Mouse (Mus musculus) heart, embryonic 16.5 days (tissue): ENCODE measurements around the gene Spsb1. TPM values are rescaled to one million over a fixed set of nuclear protein-coding genes. Genes with fewer than 3 reads are reported as not detected.

Experiments
- ATAC-seq: fragments of 200-750 bp; cut with Nextera tagmentation; replicated peaks from 2 replicates; pipeline ENCODE4 v1.8.0; 2017; ENCODE audit warnings: moderate number of reproducible peaks; ENCODE audit not compliant: insufficient read depth, low FRiP score; ENCODE audit errors: extremely low read depth
- H3K27ac ChIP-seq: fragments of 300-500 bp; sonication (generic); 2 replicates; pipeline ENCODE4 v1.5.1; 2014; ENCODE audit warnings: mild to moderate bottlenecking, low read length, control low read depth, moderate library complexity
- H3K27me3 ChIP-seq: fragments of 300-500 bp; sonication (generic); 2 replicates; pipeline ENCODE4 v1.6.1; 2014; ENCODE audit warnings: low read length, mixed read lengths; ENCODE audit not compliant: control insufficient read depth, insufficient read depth
- H3K36me3 ChIP-seq: fragments of 300-500 bp; sonication (generic); 2 replicates; pipeline ENCODE4 v1.6.1; 2014; ENCODE audit not compliant: control insufficient read depth, insufficient read depth
- H3K4me1 ChIP-seq: fragments of 300-500 bp; sonication (generic); 2 replicates; pipeline ENCODE4 v1.6.1; 2014; ENCODE audit warnings: low read length, mixed read lengths; ENCODE audit not compliant: control insufficient read depth, insufficient read depth
- H3K4me2 ChIP-seq: fragments of 300-500 bp; sonication (generic); 2 replicates; pipeline ENCODE4 v1.6.1; 2014; ENCODE audit warnings: low read depth, mild to moderate bottlenecking, control low read depth, low read length
- H3K4me3 ChIP-seq: fragments of 300-500 bp; sonication (generic); 2 replicates; pipeline ENCODE4 v1.5.1; 2014; ENCODE audit warnings: mild to moderate bottlenecking, control low read depth, low read length
- H3K9ac ChIP-seq: fragments of 300-500 bp; sonication (generic); 2 replicates; pipeline ENCODE4 v1.6.1; 2014; ENCODE audit warnings: low read length, control low read depth
- H3K9me3 ChIP-seq: fragments of 300-500 bp; sonication (generic); replicated peaks from 2 replicates; pipeline ENCODE4 v1.6.1; 2016; ENCODE audit warnings: low read length; ENCODE audit not compliant: control insufficient read depth
- WGBS: fragments of 180-500 bp; shearing (Covaris S2); extraction: QIAGEN DNeasy Blood & Tissue Kit; methylation state at CpG from one replicate; pipeline ENCODE4 v1.1.7; 2014; 5-methylcytosine and 5-hydroxymethylcytosine counted together
- polyA plus RNA-seq: library from polyadenylated mRNA; unstranded; fragments of >200 nt; fragmentation: Nextera tagmentation; extraction: Ambion mirVana; gene quantifications from 2 replicates; pipeline ENCODE4 v1.2.1, GENCODE M21; 2015

Gene Spsb1
- polyA plus RNA-seq, 1 experiment from 2014 or later: 12.4 TPM

DNA sequence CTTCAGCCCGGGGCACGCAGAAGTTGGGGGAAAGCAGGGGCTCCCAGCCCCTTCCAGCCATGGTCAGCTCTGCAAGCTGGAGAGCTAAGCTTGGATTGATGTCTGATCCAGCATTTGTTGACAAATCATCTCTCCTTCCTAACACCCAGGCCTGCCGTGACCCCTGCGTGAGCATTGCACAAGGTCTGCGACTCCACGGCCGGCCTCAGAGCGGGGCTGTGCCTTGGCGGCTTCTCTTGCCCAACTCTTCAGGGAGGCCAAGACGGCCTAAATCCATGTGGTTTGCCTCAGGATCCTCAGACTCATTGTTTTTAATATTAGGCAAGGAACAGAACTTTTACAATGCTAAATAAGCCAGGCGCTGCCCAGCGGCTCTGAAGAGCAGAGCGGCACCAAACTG lies 3.6 kb downstream of the Spsb1 start:
- peaks cover 2% of the 10 kb centered on the region for H3K27me3 ChIP-seq
- H3K27ac ChIP-seq: no peak overlapping the region
- WGBS: 85% methylated on average over 13 of the region's 13 CpGs
- no peak for ATAC-seq
- no peak overlapping the region for H3K4me2 ChIP-seq
- peaks cover 46% of the 10 kb centered on the region for H3K4me1 ChIP-seq
- no peak overlapping the region for H3K4me3 ChIP-seq
- no peaks in the 10 kb centered on the region for H3K36me3 ChIP-seq
- no peaks in the 10 kb centered on the region for H3K9me3 ChIP-seq
- no peak overlapping the region for H3K9ac ChIP-seq

DNA sequence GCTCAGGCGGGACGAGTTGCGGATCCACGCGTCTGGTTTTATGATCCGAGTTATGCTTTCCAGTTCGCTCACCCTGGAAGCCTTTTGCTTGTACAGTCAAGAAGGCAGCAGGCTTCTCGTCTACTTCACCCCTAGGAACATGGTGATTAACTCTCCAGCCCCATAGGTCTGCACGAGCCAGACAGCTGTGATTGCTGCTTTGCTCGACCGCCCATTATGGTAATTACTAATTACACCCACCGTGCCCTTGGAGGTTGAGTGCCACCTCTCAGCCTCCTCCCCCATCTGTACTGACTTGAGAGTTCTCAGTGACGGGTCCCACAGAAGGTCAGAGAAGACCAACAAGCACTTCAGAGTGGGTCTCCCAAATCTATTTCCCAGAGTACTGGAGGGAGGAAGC lies 5.2 kb downstream of the Spsb1 start:
- Histone ChIP-seq H3K9ac (no peak overlapping the region), H3K4me2 (no peak overlapping the region), H3K4me1 (peaks cover 37% of the 10 kb centered on the region), H3K9me3 (no peaks in the 10 kb centered on the region), H3K4me3 (no peak overlapping the region), H3K27me3 (no peaks in the 10 kb centered on the region), H3K27ac (no peak overlapping the region), H3K36me3 (no peaks in the 10 kb centered on the region)
- 86% methylated on average over 13 of the region's 13 CpGs for WGBS
- no peak for ATAC-seq

DNA sequence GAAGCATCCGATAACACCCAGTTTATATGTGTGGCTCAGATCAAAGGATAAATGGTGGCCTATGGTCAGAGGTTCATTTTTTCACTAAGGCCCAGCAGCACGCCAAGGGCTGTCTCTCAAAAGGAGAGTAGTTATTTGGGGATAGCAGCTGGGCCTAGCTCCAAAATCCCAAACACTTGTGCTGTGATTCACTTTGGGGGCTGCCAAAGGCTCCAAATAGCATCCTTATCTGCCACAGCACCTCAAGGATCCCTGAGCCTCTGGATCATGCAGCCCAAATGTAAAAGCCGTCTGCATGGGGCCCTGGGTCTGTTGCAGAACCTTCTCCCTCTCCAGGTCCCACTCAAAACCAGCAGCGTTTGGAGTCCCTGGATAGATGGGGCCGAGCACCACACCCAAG lies 6.7 kb downstream of the Spsb1 start:
- WGBS: 42% methylated on average over 5 of the region's 5 CpGs

DNA sequence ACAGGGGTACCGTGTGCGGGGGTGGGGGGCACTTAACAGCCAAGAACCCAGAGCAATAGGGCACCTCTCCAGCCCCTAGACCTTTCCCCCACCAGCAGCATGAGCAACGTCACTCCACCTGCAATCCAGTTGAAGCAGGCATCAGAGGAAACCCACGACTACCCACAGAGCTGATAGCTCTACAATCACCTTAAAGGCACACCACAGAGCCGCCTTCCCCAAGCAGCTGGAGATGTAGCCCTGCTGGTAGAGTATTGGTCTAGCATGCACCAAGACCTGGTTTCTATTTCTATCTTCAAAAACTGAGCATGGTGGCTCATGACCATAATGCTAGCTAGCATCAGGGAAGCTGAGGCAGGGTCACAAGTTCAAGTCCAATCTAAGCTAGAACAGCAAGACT lies 7.4 kb downstream of the Spsb1 start:
- H3K27ac ChIP-seq: peak overlapping the region; percentile 85
- H3K9me3 ChIP-seq: no peaks in the 10 kb centered on the region
- H3K27me3 ChIP-seq: no peaks in the 10 kb centered on the region
- ATAC-seq: no peak
- 69% methylated on average over 5 of the region's 5 CpGs for WGBS
- no peak overlapping the region for H3K4me2 ChIP-seq
- H3K9ac ChIP-seq: no peak overlapping the region
- H3K4me1 ChIP-seq: peaks cover 45% of the 10 kb centered on the region
- H3K36me3 ChIP-seq: no peaks in the 10 kb centered on the region
- H3K4me3 ChIP-seq: no peak overlapping the region

More for the DNA sequence above, 6.7 kb downstream of the Spsb1 start:
- Histone ChIP-seq H3K9ac (0 out of 2 replicates have a peak overlapping the region, but pooled peaks have one; percentile 5), H3K36me3 (no peaks in the 10 kb centered on the region), H3K9me3 (no peaks in the 10 kb centered on the region), H3K4me2 (peak overlapping the region; percentile 48), H3K27me3 (no peaks in the 10 kb centered on the region), H3K4me1 (peaks cover 39% of the 10 kb centered on the region), H3K4me3 (no peak overlapping the region), H3K27ac (peak overlapping the region; percentile 85)
- peak; percentile 55; the same call in 1 of the 2 replicates for ATAC-seq

DNA sequence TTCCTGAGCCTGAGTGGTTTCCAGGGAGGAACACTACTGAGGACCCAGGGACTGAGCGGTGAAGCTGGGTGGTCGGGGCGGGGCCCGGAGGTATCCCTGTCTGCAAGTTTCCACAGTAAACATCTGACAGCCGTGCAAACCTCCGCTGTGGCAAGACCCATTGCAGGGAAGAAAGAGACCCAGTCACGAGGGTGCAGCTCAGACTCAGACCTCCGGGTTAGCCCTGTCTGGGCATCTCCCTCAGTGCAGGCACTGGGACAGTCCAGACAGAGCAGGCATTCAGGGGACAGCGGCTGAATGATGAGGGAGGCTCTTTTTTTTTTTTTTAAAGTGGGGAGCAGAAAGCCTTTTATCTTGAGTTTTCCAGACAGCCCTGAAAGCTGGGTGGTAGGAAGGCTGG lies 9.6 kb downstream of the Spsb1 start:
- H3K4me1 ChIP-seq: peaks cover 46% of the 10 kb centered on the region

DNA sequence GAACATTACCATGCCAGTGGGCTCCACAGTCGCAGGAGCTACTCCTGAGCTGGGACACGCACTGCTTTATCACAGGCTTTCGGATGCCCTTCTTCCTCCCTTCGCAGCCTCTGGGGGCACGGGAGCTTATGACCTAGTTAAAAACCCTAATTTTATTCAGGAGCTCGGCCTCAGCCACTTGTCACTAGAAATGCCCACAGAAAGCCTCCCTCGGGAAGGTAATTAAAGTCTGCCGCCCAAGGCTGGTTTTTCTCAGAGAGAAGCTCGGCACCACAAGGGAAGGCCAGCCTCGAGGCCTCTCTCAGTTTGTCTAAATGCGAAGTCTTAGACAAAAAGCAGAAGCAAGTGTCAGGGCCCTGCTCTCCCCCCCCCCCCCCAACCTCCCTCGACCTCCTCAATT lies 10.6 kb downstream of the Spsb1 start:
- 61% methylated on average over 12 of the region's 12 CpGs for WGBS
- Histone ChIP-seq H3K4me3 (no peak overlapping the region), H3K4me1 (peaks cover 43% of the 10 kb centered on the region), H3K4me2 (no peak overlapping the region), H3K9ac (no peak overlapping the region), H3K9me3 (no peaks in the 10 kb centered on the region), H3K27ac (no peak overlapping the region), H3K36me3 (no peaks in the 10 kb centered on the region), H3K27me3 (no peaks in the 10 kb centered on the region)
- ATAC-seq: no peak

More for the DNA sequence above, 9.6 kb downstream of the Spsb1 start:
- Histone ChIP-seq H3K27ac (no peak overlapping the region), H3K4me3 (no peak overlapping the region), H3K9me3 (no peaks in the 10 kb centered on the region), H3K36me3 (no peaks in the 10 kb centered on the region), H3K27me3 (no peaks in the 10 kb centered on the region), H3K9ac (no peak overlapping the region), H3K4me2 (no peak overlapping the region)
- no peak for ATAC-seq
- 56% methylated on average over 9 of the region's 9 CpGs for WGBS

DNA sequence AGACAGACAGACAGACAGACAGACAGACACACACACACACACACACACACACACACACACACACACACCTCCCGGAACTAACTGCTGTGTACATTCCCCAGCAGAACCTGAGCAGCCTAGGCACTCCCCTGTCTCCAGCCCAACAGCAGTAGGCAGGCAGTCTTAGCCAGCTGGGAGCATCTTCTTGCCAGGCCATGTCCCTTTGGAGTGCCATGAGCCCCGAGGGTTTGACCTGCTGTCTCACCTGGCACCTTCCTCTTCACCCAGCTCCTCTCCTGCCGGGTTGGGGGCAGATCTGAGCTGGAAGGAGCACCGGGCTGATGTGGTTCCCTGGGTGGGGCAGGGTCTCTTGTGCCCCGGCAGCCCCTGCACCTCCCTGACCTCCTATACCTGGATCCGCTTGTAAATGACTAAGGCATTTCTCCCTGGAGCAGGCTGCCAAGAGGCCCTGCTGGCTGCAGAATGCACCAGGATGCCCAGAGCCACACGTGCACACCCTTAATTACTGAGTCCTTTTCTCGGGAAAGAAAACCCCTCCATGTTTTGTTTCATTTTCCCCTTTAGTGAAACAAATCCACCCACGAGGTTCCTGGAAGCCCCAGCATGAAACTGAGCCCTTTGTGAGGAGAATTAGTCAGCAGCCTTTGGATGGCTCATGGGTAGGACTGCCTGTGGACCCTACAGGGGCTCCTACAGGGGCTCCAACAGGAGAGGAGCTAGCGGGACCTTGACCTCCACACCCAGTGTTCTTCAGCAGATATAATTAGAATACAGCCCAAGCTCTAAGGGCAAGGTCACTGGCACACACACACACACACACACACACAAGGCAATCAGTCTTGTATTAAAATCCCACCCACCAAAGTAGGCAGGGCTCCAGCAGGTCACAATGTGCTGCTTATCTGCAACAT lies 11.8 kb downstream of the Spsb1 start:
- no peak overlapping the region for H3K4me2 ChIP-seq
- WGBS: 52% methylated on average over 10 of the region's 10 CpGs
- ATAC-seq: no peak
- peaks cover 34% of the 10 kb centered on the region for H3K4me1 ChIP-seq
- no peaks in the 10 kb centered on the region for H3K36me3 ChIP-seq
- H3K27me3 ChIP-seq: no peaks in the 10 kb centered on the region
- no peaks in the 10 kb centered on the region for H3K9me3 ChIP-seq
- H3K9ac ChIP-seq: peak overlapping the region; percentile 6; the same call in 1 of the 2 replicates
- no peak overlapping the region for H3K27ac ChIP-seq
- H3K4me3 ChIP-seq: no peak overlapping the region

DNA sequence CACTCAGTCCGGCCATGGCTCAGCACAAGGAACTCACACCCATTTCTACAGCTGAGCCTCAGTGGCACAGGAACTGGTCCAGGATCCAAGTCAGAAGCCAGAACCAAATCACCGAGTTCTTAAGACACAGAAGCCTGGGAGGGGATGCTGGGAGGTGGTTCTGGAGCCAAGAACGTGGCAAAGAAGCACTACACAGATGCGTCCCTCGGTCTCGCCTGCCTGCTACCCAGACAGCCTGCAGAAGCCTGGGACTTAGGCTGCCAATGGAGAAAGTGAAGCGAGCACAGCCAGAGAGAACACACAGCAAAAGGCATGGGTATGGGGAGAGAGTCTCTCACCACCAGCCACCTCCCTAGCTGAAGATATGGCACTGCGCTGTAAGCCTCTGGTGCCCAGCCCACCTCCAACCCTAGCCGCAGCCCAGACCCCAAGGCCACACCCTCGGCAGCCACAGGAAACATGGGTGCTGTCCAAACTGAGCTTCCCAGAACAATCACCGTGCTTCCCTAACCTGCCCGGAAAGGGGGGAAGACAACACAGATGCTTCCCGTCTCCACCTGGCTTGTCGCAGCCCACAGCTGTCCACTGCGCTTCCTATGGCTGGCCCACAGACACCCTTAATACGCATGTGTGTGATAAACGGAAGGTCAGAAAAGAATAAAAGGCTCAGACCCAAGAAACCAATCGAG lies 13.6 kb downstream of the Spsb1 start:
- H3K36me3 ChIP-seq: no peaks in the 10 kb centered on the region
- no peak overlapping the region for H3K4me3 ChIP-seq
- no peak overlapping the region for H3K27ac ChIP-seq
- peaks cover 17% of the 10 kb centered on the region for H3K4me1 ChIP-seq
- WGBS: 67% methylated on average over 18 of the region's 18 CpGs
- no peak; the same call in 1 of the 2 replicates for ATAC-seq
- H3K27me3 ChIP-seq: no peaks in the 10 kb centered on the region
- H3K4me2 ChIP-seq: no peak overlapping the region
- H3K9ac ChIP-seq: no peak overlapping the region
- H3K9me3 ChIP-seq: no peaks in the 10 kb centered on the region

DNA sequence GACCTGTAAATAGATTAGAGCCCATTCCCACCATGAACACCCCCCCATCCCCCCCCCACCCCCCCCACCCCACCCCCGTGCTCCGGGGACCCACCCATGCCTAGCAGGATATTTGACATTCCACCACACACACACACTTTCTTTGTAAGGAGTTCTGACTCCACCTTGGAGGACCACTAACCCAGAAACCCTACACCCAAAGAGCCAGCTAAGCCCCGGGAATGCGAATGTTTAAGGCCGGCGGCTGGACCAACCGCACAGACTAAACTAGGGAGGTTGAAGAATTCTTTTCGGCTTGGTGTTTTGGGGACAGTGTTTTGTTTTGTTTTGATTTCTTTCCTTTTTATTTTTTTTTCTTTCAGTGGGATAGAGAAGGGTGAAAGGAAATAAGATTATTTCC lies 16.1 kb downstream of the Spsb1 start:
- Histone ChIP-seq H3K4me3 (no peak overlapping the region), H3K27me3 (no peaks in the 10 kb centered on the region), H3K9me3 (no peaks in the 10 kb centered on the region), H3K9ac (no peak overlapping the region), H3K36me3 (no peaks in the 10 kb centered on the region), H3K4me2 (no peak overlapping the region), H3K27ac (no peak overlapping the region), H3K4me1 (peaks cover 15% of the 10 kb centered on the region)
- ATAC-seq: no peak
- 39% methylated on average over 8 of the region's 8 CpGs for WGBS
